Mouse (Mus musculus): ENCODE measurements around the gene G6pc2. TPM values are rescaled to one million over a fixed set of nuclear protein-coding genes. Genes with fewer than 3 reads are reported as not detected.
A peak's percentile ranks its signal among the peaks of the same experiment; 100 is the strongest.

The G6pc2 gene
- not detected for total RNA-seq (2021)
- long read RNA-seq, experiment 1: 0 reads
- long read RNA-seq, experiment 2: 0 reads

GRCm38 (mm10) chr2:69210773-69211172 is at the start of gene G6pc2:
Gene G6pc2 (plus strand): TSS chr2:69211073.
- DNase-seq: no peak
- intact Hi-C loops (cut with DNase I): no loop called here

GRCm38 (mm10) chr2:69170395-69171077 is 40.3 kb upstream of the G6pc2 start:
- no peak for DNase-seq
- intact Hi-C loops (cut with DNase I): no loop called here

GRCm38 (mm10) chr2:69175296-69175695 is 35.6 kb upstream of the G6pc2 start:
- DNase-seq: no peak
- intact Hi-C loops (cut with DNase I): no loop called here

DNA sequence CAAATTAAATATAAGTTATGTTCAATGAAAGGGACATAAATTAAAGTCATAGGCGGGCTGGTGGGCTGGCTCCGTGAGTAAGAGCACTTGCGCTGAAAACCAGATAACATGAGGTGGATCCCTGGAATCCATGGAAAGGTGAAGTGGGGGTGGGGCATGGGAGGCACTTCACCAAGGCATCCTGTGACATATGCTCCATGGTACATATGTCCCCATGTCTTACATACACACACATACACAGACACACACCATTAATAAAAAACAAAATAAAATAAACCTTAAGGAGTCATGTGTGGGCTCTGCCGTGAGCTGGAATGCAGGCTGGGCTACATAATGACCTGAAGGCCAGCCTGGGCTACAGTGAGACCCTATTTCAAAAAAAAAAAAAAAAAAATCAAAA is 31.2 kb upstream of the G6pc2 start:
- intact Hi-C loops (cut with DNase I): no loop called here
- no peak for DNase-seq

DNA sequence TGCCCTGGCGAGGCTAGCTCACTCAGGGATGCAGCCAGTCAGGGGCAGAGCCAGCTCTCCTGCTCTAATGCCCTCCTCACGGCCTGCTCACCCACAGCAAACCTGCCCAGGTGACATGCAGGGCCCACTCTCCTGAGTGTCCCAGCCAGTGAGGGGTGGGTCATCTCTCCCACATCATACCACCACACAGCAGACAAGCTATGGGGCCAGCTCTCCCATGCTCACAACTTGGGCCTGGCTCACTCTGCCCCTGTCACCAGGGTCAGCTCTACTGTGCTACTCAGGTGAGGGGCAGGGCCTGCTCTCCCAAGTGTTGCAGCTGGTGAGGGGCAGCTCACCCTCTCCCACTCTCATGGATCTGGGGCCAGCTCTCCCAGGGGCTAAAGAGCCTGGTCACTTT is 22.9 kb upstream of the G6pc2 start:
- DNase-seq: no peak
- intact Hi-C loops (cut with DNase I): no loop called here

- intact Hi-C loops (cut with DNase I): no loop called here
- no peak for DNase-seq
These were observed 22.1 kb upstream of the G6pc2 start for GRCm38 (mm10) chr2:69188732-69189131.

DNA sequence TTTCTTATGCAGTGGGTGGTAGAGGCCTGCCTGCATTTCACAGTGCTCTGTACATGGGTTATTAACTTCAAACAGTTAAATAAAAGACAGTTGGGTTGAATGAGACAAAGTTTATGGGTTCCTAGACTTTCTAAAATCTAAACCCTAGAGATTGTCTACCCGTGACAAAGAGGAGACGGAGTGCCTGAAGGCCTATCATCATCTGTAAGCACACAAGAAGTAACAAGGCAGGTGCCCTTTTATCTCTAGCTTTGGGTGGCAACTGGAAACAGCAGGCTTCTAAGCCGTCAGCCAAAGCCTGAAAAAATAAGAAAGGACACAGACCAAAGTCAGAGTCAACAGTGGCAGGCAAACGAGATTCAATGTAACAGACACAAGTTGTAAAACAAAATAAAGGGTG is 21.7 kb upstream of the G6pc2 start:
- intact Hi-C loops (cut with DNase I): no loop called here
- no peak for DNase-seq

GRCm38 (mm10) chr2:69191059-69191458 is 19.8 kb upstream of the G6pc2 start:
- intact Hi-C loops (cut with DNase I): no loop called here

GRCm38 (mm10) chr2:69193555-69193954 is 17.3 kb upstream of the G6pc2 start:
- intact Hi-C loops (cut with DNase I): no loop called here
- DNase-seq: no peak

More at GRCm38 (mm10) chr2:69191059-69191458, 19.8 kb upstream of the G6pc2 start:
- no peak for DNase-seq

DNA sequence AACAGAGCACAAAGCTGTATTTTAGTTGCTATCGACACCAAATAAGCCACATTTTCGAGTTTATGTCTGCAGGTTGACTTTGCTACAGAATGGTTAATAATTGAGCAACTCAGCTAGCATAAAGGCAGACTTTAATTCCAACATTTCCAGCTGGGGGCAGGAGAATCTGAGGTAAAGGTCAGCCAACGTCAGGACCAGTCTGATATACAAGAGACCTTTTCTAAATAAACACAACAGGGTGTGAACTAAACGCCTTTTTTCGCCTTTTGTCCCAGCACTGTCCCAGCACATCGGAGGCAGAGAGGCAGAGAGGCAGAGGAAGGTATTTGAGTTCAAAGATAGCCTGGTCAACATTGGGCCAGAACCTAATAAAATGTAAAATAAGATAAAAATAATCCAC is 5.7 kb upstream of the G6pc2 start:
- intact Hi-C loops (cut with DNase I): no loop called here
- DNase-seq: no peak

GRCm38 (mm10) chr2:69205791-69206351 is 5.0 kb upstream of the G6pc2 start, which contains the start of gene Spc25:
Gene Spc25 (minus strand): TSS chr2:69206194.
- intact Hi-C loops (cut with DNase I): no loop called here

DNA sequence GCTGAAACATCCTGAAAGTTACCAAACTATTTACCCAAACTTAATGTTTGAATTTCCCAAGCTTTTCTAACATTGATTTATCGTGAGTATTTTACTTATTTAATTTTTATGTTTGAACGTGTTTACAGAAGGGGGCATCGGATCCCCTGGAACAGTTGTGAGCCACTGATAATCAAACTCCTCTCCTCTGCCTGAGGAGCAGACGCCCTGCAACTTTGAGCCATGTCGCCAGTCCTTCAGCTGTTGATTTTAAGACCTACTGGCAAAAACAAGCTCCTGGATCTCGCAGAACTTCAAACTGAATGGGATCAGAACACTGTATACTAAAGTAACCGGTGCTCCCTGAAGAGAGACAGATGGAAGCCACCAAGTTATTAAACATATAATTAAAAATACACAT is 4.3 kb upstream of the G6pc2 start:
- no peak for DNase-seq
- intact Hi-C loops (cut with DNase I): no loop called here

More at GRCm38 (mm10) chr2:69205791-69206351, 5.0 kb upstream of the G6pc2 start, which contains the start of gene Spc25:
- DNase-seq: peak; percentile 70 to 84

GRCm38 (mm10) chr2:69209684-69210083 is 1.2 kb upstream of the G6pc2 start:
- intact Hi-C loops (cut with DNase I): no loop called here
- no peak for DNase-seq

DNA sequence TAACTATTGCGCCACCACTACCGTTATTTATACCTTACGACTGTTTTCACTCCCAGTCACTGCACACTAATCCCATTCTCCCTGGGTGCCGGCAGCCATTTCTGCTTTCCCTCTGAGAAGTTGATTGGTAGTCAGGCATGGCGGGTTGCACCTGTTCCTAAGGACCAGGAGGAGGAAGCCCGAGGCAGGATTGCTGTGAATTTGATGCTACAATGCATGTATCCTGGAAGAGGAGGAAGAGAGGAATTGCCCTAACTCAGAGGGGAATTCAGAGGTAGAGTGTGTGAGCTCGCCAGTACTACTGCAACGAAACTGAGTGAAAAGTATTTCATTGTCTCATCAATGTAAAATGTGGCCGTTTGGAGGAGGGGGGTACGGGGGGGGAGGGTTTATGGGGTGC is 1.8 kb downstream of the G6pc2 start:
- intact Hi-C loops (cut with DNase I): no loop called here
- DNase-seq: no peak

DNA sequence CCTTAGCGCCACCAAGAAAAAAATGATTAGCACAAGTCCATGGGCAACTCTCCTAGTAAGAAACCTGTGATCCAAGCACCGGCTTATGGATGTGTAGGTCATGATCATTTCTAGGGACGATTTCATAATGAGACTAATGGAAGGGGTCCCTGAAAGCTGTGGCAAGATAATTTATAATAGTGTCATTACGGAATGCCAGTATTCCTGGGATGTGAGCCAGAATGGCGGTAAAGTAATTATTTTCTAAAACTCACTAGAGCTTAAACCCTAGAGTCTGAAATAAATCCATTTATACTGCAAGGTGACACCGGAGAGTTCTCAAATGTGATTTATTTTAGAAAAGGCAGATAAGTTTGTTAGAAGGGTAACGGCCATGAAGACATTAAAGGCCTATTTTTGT is 4.4 kb downstream of the G6pc2 start:
- intact Hi-C loops (cut with DNase I): no loop called here
- no peak for DNase-seq

DNA sequence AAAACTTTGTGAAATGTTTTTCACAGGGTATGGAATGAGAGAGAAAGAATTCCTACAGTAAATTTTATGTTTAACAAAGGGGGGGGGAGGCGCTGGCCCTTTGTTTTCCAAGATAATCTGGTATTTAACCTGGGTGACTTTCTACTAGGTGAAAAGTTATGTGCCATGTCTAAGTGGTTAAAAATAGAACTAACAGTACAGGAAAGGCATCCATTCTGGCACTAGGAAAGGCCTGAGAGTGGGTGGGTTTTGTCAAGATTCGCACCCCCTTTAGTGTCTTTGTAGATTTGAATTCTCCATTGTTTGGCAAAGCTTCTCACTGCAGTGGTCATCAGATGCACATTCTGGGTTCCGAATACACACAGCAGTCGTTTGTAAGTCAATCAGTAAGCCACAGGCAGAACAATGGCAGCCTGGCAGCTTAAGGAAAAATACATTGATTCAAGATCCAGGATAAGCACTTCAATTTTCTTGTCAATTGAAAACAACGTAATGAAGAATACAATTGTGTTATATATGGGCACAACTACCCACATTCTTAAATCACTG is 11.1 kb downstream of the G6pc2 start:
- DNase-seq: no peak
- intact Hi-C loops (cut with DNase I): no loop called here

DNA sequence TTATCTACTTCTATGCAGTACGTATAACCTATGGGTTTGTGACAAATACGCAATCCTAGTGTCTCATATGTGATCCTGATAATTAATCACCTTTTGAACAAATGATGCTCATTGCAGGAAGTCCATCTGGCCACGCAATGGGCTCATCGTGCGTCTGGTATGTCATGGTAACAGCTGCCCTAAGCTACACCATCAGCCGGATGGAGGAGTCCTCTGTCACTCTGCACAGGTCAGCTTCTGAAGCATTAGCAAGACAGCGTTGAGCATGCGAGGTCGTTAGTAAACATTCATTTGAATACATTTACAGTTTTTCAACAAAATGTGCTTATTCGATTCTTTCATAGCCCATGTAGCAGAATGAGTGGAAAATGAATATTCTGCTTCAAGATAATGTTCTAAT is 11.9 kb downstream of the G6pc2 start:
- DNase-seq: no peak
- intact Hi-C loops (cut with DNase I): no loop called here

- intact Hi-C loops (cut with DNase I): no loop called here
These were observed 13.9 kb downstream of the G6pc2 start for GRCm38 (mm10) chr2:69224724-69225123.

DNA sequence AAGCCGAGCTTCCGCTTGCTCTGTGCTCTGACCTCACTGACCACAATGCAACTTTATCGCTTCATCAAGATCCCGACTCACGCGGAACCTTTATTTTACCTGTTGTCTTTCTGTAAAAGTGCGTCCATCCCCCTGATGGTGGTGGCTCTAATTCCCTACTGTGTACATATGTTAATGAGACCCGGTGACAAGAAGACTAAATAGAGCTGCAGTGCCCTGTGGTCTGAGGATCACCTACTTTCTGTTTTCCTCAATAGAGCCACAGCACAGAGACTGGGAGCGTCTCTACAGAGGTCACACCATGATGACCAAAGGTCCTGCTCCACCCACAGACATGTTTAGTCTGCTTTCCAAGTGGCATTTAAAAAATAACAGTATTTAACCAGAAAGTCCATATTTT is 16.0 kb downstream of the G6pc2 start:
- intact Hi-C loops (cut with DNase I): no loop called here
- DNase-seq: no peak

More at GRCm38 (mm10) chr2:69224724-69225123, 13.9 kb downstream of the G6pc2 start:
- DNase-seq: no peak

- no peak for DNase-seq
- intact Hi-C loops (cut with DNase I): no loop called here
These were observed 17.8 kb downstream of the G6pc2 start for GRCm38 (mm10) chr2:69228635-69229034.

GRCm38 (mm10) chr2:69230137-69230536 is 19.3 kb downstream of the G6pc2 start:
- intact Hi-C loops (cut with DNase I): no loop called here
- no peak for DNase-seq

GRCm38 (mm10) chr2:69232101-69232500 is 21.2 kb downstream of the G6pc2 start:
- no peak for DNase-seq
- intact Hi-C loops (cut with DNase I): no loop called here
